Mouse (Mus musculus) kidney, postnatal 25 days (tissue): ENCODE results near the gene Nap1l4.
"Not testable (repeated sequence)": the region's sequence is repeated elsewhere in the genome, so short reads cannot be mapped to it uniquely, and the experiment has no call there.

Experiments
- DNase-seq, 2 experiments: peaks; one replicate each; pipeline ENCODE4 v3.0.0; 2021; ENCODE audit warnings: mixed read lengths in 2 of 2

The Nap1l4 gene

GRCm38 (mm10) chr7:143548976-143549457, at the start of gene Nap1l4:
Gene Nap1l4, minus strand, starts transcription at chr7:143549106.
- DNase-seq: peak; percentile 98 to 99

DNA sequence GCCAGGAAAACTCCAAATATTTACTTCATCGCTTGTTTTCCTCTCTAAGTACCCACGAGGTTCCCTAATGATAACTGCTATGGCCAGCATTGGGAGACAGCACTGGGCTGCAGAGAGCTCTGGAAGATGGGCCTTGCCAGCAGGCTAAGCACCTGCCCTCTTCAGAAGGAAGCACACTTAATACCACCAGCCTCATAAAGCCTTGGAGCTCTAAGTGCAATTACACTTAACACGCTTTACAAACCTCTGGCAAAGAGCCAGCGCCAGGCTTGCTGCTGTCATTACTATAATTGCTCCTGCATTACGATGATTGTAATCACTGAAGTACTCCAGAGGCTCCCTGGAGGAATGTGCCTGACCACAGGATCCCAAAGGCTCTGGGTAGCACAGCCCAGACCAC, 46.0 kb upstream of the Nap1l4 start:
- DNase-seq: peak; percentile 39 to 49

DNA sequence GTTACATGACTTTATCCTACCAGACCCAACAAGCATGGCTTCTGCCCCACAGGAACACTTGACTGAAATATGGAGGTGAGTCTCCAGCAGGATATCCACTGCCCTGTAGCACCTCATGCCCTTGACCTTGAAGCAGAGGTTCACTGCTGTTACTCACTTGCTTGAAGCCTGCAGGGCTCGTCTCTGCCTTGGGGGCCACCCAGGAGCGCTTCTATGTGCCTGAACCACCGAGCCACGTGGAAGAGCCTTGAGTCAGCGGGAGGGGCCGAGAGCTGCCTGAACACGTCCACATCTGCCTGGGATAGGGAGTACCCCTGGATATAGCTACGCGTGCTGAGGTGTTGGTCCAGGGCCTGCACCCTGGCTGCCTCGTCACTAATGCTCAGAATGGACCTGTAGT, 43.3 kb upstream of the Nap1l4 start:
- DNase-seq: no peak

- no peak for DNase-seq
These were observed 39.1 kb upstream of the Nap1l4 start for GRCm38 (mm10) chr7:143588006-143588405.

DNA sequence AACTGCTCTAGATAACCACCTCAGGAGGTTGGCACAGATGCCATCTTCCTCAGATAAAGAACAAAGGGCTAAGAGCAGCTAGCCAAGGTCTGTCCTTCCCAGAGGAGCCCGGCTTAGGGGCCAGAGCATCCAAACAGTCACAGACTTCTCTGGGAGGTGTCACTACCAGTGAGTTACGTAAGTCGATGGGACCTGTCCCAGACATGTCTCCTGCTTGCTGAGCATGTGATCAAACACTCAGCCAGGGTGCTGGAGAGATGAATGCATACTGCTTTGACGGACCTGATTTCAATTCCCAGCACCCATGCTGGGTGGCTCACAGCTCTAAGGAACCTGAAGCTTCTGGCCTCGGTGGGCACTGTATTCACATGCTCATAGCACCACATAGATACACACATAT, 38.7 kb upstream of the Nap1l4 start:
- DNase-seq: no peak

DNA sequence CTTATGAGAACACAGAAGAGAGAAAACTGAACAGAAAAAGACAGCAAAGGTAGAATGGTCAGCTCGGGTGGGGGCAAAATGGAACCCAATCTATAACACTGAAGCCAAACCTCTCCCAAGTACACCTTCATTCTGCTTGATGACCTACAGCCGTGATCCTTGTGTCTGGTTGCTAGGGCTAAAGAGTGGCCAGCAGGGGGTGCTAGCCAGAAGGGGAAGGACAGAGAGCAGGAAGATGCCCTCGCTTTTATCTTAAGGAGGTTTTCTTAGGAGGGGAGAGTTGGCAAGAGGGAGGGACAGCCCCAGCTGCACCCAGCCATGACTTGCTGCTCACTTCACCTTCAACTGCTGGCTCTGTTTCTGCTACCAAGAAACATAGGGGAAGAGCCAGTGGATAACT, 35.0 kb upstream of the Nap1l4 start:
- peak; percentile 73 to 78 for DNase-seq

- no peak for DNase-seq
These were observed 34.1 kb upstream of the Nap1l4 start for GRCm38 (mm10) chr7:143583025-143583424.

GRCm38 (mm10) chr7:143575751-143576150, 26.8 kb upstream of the Nap1l4 start:
- no peak for DNase-seq

- DNase-seq: no peak
These were observed 16.7 kb upstream of the Nap1l4 start for GRCm38 (mm10) chr7:143565648-143566039.

DNA sequence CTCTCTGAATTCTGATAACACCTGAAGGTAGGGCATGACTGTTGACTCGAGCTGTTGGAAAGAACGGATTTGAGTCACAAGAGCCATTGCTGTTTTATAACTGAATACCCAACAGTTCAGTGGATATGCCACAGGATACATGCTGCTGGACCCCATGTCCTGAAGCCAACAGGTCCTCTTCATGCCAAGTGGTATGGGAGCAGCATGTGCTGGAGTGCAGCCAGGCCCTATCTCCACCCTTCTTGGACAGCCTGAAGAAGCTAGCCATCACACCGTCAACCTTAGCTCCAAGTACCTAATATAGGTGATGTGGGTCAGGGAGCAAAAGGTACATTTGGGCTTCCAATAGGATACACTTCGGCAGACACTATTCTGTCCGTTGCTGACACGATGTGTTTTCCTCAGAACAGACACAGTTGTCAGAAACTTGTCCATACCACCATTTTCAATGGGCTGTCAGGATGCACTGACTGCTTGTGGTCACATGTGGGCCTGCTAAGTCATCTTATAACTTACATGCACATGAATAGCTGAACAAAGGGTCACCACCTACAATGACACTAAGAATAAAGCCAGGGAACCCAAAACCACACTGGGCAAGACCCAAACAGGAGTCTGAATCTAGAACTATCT, 16.2 kb upstream of the Nap1l4 start:
- DNase-seq: no peak

- no peak for DNase-seq
These were observed 14.9 kb upstream of the Nap1l4 start for GRCm38 (mm10) chr7:143563787-143564186.

GRCm38 (mm10) chr7:143557616-143558015, 8.7 kb upstream of the Nap1l4 start:
- DNase-seq: no peak

DNA sequence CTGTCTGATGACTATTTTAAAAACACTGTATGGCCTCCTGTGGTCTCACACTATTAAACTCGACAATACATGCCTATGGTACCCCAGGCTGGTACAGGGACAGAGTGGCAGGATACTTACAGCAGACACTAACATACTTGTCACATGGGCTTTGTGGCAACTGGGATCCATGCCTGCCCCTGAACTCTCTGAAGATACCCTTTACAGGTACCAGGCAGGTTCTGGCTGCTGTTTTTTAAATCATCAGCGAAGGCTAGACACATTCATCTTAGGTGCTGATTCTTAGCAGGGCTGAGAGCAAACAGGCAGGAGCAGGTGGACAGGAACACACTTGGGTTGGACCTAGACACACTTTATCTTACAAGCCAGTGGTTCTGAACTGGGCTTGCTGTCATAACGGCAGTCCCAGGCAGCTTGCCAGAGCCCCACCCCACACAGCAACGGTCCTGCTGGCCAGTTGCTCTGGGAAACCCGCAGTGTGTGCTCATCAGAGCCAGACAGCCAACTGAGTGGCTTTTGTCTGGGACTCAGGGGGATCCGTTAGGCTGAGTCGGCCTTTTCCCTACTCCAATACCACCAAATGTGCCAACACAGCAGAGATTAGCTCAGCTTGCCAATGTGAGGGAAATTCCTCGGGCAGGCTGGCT, 8.2 kb upstream of the Nap1l4 start:
- peak; percentile 66 to 81 for DNase-seq

- no peak for DNase-seq
These were observed 798 bp upstream of the Nap1l4 start for GRCm38 (mm10) chr7:143549588-143550220.

GRCm38 (mm10) chr7:143548231-143548961, 510 bp downstream of the Nap1l4 start:
- peak in 1 of 2 experiments; percentile 85 for DNase-seq

DNA sequence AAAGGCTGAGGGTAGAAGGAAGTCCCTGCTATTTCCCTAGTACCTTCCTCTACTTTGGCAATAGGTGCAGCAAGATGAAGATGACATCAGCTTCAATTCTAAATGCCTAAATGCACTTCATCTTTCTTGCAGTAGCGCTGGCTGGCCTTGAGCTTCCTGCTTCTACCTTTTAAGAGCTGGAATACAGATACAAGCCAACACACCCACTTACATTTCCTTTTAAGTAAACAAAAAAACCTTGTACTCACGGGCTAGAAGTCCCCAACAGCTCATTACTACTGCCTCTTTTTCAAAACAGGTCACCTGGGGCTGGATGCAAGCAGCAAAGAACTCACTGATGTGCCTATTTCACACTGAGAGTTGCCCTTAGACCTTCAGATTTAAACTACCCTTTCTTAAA, 2.4 kb downstream of the Nap1l4 start:
- no peak for DNase-seq

GRCm38 (mm10) chr7:143544368-143544767, 4.5 kb downstream of the Nap1l4 start:
- peak in 1 of 2 experiments; percentile 55 for DNase-seq

GRCm38 (mm10) chr7:143538671-143539070, 10.2 kb downstream of the Nap1l4 start:
- no peak for DNase-seq

DNA sequence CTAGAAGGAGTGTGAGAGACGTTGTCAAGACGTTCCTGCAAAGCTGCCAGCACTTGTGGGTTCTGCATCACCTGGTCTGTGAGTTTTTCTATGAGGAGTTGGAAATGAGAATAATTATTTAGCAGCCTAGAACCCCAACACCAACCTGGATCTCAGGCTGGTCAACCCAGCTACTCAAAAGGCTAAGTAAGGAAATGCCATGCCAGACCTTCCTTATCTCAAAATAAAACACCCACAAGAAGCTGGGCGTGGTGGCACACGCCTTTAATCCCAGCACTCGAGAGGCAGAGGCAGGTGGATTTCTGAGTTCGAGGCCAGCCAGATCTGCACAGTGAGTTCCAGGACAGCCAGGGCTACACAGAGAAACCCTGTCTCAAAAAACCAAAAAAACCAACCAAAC, 10.7 kb downstream of the Nap1l4 start:
- DNase-seq: not testable (repeated sequence)

- no peak for DNase-seq
These were observed 12.7 kb downstream of the Nap1l4 start for GRCm38 (mm10) chr7:143536251-143536650.

GRCm38 (mm10) chr7:143533284-143533683, 15.6 kb downstream of the Nap1l4 start:
- DNase-seq: no peak

DNA sequence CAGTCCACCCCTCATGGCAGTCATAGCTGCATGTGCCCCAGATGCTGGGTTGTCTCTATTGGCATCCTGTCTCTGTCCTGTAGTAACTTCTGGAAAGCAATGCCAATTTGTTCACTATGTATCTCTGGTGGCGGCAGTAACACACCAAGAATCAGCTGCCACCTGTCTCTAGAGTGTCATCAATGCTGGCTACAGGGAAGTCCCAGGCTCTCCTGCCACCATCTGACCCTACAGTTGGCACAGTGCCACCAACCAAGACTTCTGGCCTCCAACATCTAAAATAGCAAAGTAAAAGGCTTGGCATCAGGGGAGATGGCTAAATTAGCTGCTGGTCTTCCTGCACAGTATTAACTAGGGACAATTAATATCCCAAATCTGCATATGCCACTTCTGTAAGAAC, 16.5 kb downstream of the Nap1l4 start:
- DNase-seq: no peak

- DNase-seq: no peak
These were observed 29.6 kb downstream of the Nap1l4 start for GRCm38 (mm10) chr7:143519333-143519732.
